Mouse (Mus musculus) heart, embryonic 13.5 days (tissue): Measurements from ENCODE around the gene Afm. TPM values are rescaled to one million over a fixed set of nuclear protein-coding genes. Genes with fewer than 3 reads are reported as not detected.
A peak's percentile ranks its signal among the peaks of the same experiment; 100 is the strongest.

Experiments
- ATAC-seq: fragments of 200-750 bp; cut with Nextera tagmentation; 2 replicates; pipeline ENCODE4 v1.8.0; 2017; ENCODE audit warnings: moderate TSS enrichment; ENCODE audit not compliant: insufficient number of reproducible peaks, low FRiP score, low TSS enrichment; ENCODE audit errors: extremely low read depth
- H3K27ac ChIP-seq: fragments of 300-500 bp; sonication (generic); replicated peaks from 2 replicates; pipeline ENCODE4 v1.5.1; 2015; ENCODE audit warnings: moderate library complexity, mild to moderate bottlenecking, inconsistent platforms
- H3K27me3 ChIP-seq: fragments of 300-500 bp; sonication (generic); replicated peaks from 2 replicates; pipeline ENCODE4 v1.6.1; 2015; ENCODE audit warnings: mild to moderate bottlenecking, inconsistent platforms
- H3K36me3 ChIP-seq: fragments of 300-500 bp; sonication (generic); 2 replicates; pipeline ENCODE4 v1.6.1; 2015; ENCODE audit warnings: mild to moderate bottlenecking, inconsistent platforms
- H3K4me1 ChIP-seq: fragments of 300-500 bp; sonication (generic); 2 replicates; pipeline ENCODE4 v1.6.1; 2015; ENCODE audit warnings: inconsistent platforms
- H3K4me2 ChIP-seq: fragments of 300-500 bp; sonication (generic); 2 replicates; pipeline ENCODE4 v1.6.1; 2015; ENCODE audit warnings: inconsistent platforms, mild to moderate bottlenecking, moderate library complexity
- H3K4me3 ChIP-seq: fragments of 300-500 bp; sonication (generic); 2 replicates; pipeline ENCODE4 v1.5.1; 2015; ENCODE audit warnings: moderate library complexity, mild to moderate bottlenecking, inconsistent platforms
- H3K9ac ChIP-seq: fragments of 300-500 bp; sonication (generic); 2 replicates; pipeline ENCODE4 v1.6.1; 2015; ENCODE audit warnings: inconsistent platforms, mild to moderate bottlenecking, moderate library complexity
- H3K9me3 ChIP-seq: fragments of 300-500 bp; sonication (generic); 2 replicates; pipeline ENCODE4 v1.6.1; 2016; ENCODE audit warnings: inconsistent platforms
- WGBS: fragments of 180-500 bp; shearing (Covaris S2); methylation state at CpG from one replicate; pipeline ENCODE4 v1.1.7; 2015; ENCODE audit warnings: mixed read lengths; 5-methylcytosine and 5-hydroxymethylcytosine counted together
- polyA plus RNA-seq: library from polyadenylated mRNA; unstranded; fragments of >200 nt; fragmentation: Nextera tagmentation; extraction: Ambion mirVana; gene quantifications from 2 replicates; pipeline ENCODE4 v1.2.1, GENCODE M21; 2015

Afm gene
- 0.13 and 0.46 TPM in 2 replicates for polyA plus RNA-seq

GRCm38 (mm10) chr5:90518356-90519100 is at the start of gene Afm:
Gene Afm, plus strand, starts transcription at chr5:90518932.
- ATAC-seq, result no peak

GRCm38 (mm10) chr5:90470836-90471235 is 47.9 kb upstream of the Afm start:
- Histone ChIP-seq H3K4me2 (no peak overlapping the region), H3K4me1 (no peaks in the 10 kb centered on the region), H3K27ac (no peak overlapping the region), H3K4me3 (no peak overlapping the region), H3K9me3 (no peaks in the 10 kb centered on the region), H3K9ac (no peak overlapping the region), H3K27me3 (no peaks in the 10 kb centered on the region), H3K36me3 (no peaks in the 10 kb centered on the region)
- 65% methylated on average over 3 of the region's 3 CpGs for WGBS
- ATAC-seq, result no peak

More at GRCm38 (mm10) chr5:90518356-90519100, at the start of gene Afm:
- H3K9ac ChIP-seq, result no peak within 1 kb of the TSS
- 63% methylated on average over 6 of the region's 6 CpGs for WGBS
- H3K4me2 ChIP-seq, result no peak within 1 kb of the TSS
- no peaks in the 10 kb centered on the region for H3K9me3 ChIP-seq
- H3K27me3 ChIP-seq, result no peaks in the 10 kb centered on the region
- H3K36me3 ChIP-seq, result no peaks in the 10 kb centered on the region
- H3K4me1 ChIP-seq, result no peaks in the 10 kb centered on the region
- H3K27ac ChIP-seq, result no peak within 1 kb of the TSS
- H3K4me3 ChIP-seq, result no peak within 1 kb of the TSS

- ATAC-seq, result no peak
Observed at GRCm38 (mm10) chr5:90473902-90474301, 44.8 kb upstream of the Afm start.

DNA sequence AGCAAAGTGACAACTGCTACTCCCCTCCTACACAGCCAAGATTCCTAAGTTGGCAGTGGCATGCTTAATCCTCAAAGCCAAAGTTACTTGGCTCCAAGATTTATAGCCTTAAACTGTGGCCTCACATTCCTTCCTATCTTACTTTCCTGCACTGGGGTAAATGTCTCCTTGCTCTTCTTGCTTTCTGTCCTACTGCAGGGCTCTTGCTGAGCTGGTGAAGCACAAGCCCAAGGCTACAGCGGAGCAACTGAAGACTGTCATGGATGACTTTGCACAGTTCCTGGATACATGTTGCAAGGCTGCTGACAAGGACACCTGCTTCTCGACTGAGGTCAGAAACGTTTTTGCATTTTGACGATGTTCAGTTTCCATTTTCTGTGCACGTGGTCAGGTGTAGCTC is 44.4 kb upstream of the Afm start:
- H3K36me3 ChIP-seq, result no peaks in the 10 kb centered on the region
- no peak overlapping the region for H3K4me3 ChIP-seq
- no peak for ATAC-seq
- no peaks in the 10 kb centered on the region for H3K27me3 ChIP-seq
- no peaks in the 10 kb centered on the region for H3K4me1 ChIP-seq
- H3K9ac ChIP-seq, result no peak overlapping the region
- no peak overlapping the region for H3K4me2 ChIP-seq
- 77% methylated on average over 5 of the region's 5 CpGs for WGBS
- H3K9me3 ChIP-seq, result no peaks in the 10 kb centered on the region
- no peak overlapping the region for H3K27ac ChIP-seq

More at GRCm38 (mm10) chr5:90473902-90474301, 44.8 kb upstream of the Afm start:
- Histone ChIP-seq H3K27ac (no peak overlapping the region), H3K36me3 (no peaks in the 10 kb centered on the region), H3K9ac (no peak overlapping the region), H3K27me3 (no peaks in the 10 kb centered on the region), H3K4me1 (no peaks in the 10 kb centered on the region), H3K4me3 (no peak overlapping the region), H3K4me2 (no peak overlapping the region), H3K9me3 (no peaks in the 10 kb centered on the region)
- 72% methylated on average over 4 of the region's 4 CpGs for WGBS

DNA sequence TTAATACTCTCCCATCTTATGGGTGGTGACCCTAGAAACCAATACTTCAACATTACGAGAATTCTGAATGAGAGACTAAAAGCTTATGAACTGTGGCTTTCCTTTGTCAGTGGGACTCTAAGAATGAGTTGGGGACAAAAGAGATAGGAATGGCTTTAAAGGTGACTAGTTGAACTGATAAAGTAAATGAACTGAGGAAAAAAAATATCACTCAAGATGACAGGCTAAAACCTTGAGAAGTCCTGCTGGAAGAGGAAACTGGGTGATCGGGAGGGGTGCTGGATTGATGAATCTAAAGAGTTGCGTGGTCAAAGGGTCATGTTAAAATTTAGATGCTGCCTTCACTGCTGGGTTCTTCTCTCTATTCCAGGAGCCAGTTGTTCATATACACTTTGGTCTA is 42.0 kb upstream of the Afm start:
- H3K4me2 ChIP-seq, result no peak overlapping the region
- no peaks in the 10 kb centered on the region for H3K4me1 ChIP-seq
- no peaks in the 10 kb centered on the region for H3K36me3 ChIP-seq
- H3K27me3 ChIP-seq, result no peaks in the 10 kb centered on the region
- no peaks in the 10 kb centered on the region for H3K9me3 ChIP-seq
- no peak overlapping the region for H3K9ac ChIP-seq
- no peak overlapping the region for H3K27ac ChIP-seq
- ATAC-seq, result no peak
- WGBS, result 80% methylated on average over 3 of the region's 3 CpGs
- no peak overlapping the region for H3K4me3 ChIP-seq

DNA sequence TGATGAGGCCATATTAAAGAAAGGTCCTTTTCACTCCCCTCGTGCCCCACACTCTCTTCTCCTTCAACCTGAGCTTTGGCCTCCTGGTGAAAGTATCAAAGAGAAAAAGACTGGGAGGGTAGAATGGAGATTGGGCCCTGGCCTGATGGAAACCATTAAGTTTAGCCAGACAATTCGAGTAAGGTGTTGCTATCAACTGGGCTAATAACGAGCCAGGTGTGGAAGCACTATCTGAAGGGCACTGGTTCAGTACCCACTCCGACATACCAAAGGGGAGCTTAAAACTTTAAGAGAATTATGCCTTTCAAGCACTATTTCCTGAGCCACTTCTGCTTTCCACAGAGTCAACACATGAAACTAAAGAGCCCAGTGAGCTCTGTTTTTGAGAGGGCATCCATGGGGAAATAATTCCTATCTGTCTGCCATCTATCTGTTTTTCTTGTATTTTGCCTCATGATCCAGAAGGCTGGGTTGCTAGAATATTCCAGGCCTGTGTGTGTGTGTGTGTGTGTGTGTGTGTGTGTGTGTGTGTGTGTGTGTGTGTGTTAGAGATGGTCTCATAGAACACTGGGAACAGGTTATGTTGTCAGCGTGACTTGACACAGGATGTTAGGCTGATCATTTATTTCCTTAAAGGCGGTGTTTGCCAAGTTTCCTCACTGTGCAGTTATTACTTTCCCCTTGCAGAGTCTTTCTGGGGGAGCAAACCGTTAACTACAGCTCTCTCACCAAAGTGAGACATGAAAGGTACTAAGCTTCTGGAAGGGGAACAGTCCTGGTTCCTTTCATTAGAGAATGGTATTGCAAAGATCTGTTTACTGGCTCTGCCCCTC is 41.2 kb upstream of the Afm start:
- no peaks in the 10 kb centered on the region for H3K36me3 ChIP-seq
- 67% methylated on average over 7 of the region's 7 CpGs for WGBS
- no peak for ATAC-seq
- H3K9me3 ChIP-seq, result no peaks in the 10 kb centered on the region
- no peak overlapping the region for H3K27ac ChIP-seq
- no peak overlapping the region for H3K4me2 ChIP-seq
- H3K9ac ChIP-seq, result no peak overlapping the region
- H3K27me3 ChIP-seq, result no peaks in the 10 kb centered on the region
- no peak overlapping the region for H3K4me3 ChIP-seq
- H3K4me1 ChIP-seq, result no peaks in the 10 kb centered on the region

DNA sequence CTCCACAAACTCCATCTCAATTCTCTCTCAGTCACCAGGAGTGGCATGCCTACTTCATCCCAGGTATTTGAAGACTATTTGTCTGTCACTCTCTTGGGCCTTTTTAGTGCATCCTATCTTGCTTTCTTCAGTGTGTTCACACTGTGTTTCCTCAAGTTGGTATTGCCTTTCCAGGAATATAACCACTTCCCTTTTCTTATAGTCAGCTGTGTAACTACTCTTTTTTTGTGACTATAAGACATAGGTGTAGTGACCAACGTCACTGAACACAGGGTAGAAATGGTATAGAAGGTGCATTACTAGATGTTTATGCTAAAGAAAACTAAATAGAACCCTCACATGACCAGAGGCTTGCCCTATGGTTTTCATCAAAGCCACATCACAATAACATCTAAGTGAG is 39.8 kb upstream of the Afm start:
- H3K27ac ChIP-seq, result no peak overlapping the region
- no peak overlapping the region for H3K9ac ChIP-seq
- no peaks in the 10 kb centered on the region for H3K36me3 ChIP-seq
- no peaks in the 10 kb centered on the region for H3K9me3 ChIP-seq
- H3K27me3 ChIP-seq, result no peaks in the 10 kb centered on the region
- WGBS, result 71% methylated on average over 1 of the region's 1 CpGs
- ATAC-seq, result no peak
- H3K4me2 ChIP-seq, result no peak overlapping the region
- H3K4me1 ChIP-seq, result no peaks in the 10 kb centered on the region
- no peak overlapping the region for H3K4me3 ChIP-seq

DNA sequence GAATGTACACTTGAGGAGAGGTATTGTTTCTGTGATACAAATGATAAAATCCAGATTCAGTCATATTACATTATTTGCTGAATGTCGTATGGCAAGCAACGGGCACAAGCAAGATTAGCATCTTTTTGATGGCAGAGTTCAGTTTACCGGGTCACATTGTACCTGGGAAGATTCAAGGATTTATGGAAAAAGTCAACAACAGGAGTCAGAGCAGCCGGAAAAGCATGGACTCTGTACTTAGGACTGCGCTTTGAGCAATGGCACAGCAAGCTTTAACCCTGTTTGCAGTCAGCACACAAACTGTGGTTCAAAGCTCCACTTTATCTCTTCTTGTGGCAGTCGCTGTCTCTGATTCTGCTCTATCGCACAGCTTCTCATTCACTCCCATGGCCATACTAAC is 33.1 kb upstream of the Afm start:
- WGBS, result 73% methylated on average over 7 of the region's 7 CpGs
- no peak overlapping the region for H3K4me3 ChIP-seq
- no peaks in the 10 kb centered on the region for H3K27me3 ChIP-seq
- no peaks in the 10 kb centered on the region for H3K9me3 ChIP-seq
- no peaks in the 10 kb centered on the region for H3K36me3 ChIP-seq
- H3K4me1 ChIP-seq, result no peaks in the 10 kb centered on the region
- no peak overlapping the region for H3K4me2 ChIP-seq
- ATAC-seq, result no peak
- no peak overlapping the region for H3K27ac ChIP-seq
- no peak overlapping the region for H3K9ac ChIP-seq

- Histone ChIP-seq H3K4me3 (no peak overlapping the region), H3K27ac (no peak overlapping the region), H3K9ac (no peak overlapping the region), H3K4me2 (no peak overlapping the region), H3K27me3 (no peaks in the 10 kb centered on the region), H3K36me3 (no peaks in the 10 kb centered on the region), H3K4me1 (0 out of 2 replicates have a peak, but pooled peaks cover 3% of the 10 kb centered on the region), H3K9me3 (no peaks in the 10 kb centered on the region)
- 80% methylated on average over 7 of the region's 7 CpGs for WGBS
- ATAC-seq, result no peak
Observed at GRCm38 (mm10) chr5:90488323-90488722, 30.4 kb upstream of the Afm start.

- Histone ChIP-seq H3K9me3 (no peaks in the 10 kb centered on the region), H3K36me3 (no peaks in the 10 kb centered on the region), H3K9ac (no peak within 1 kb of the TSS), H3K4me3 (no peak within 1 kb of the TSS), H3K27ac (no peak within 1 kb of the TSS), H3K4me2 (no peak within 1 kb of the TSS), H3K27me3 (no peaks in the 10 kb centered on the region), H3K4me1 (0 out of 2 replicates have a peak, but pooled peaks cover 3% of the 10 kb centered on the region)
- no peak for ATAC-seq
- 72% methylated on average over 7 of the region's 7 CpGs for WGBS
Observed at GRCm38 (mm10) chr5:90490518-90490917, 28.2 kb upstream of the Afm start, which contains the start of gene Afp. Gene Afp, plus strand, starts transcription at chr5:90490737.

GRCm38 (mm10) chr5:90492440-90492839 is 26.3 kb upstream of the Afm start:
- peaks cover 10% of the 10 kb centered on the region; the same call in 1 of the 2 replicates for H3K4me1 ChIP-seq
- H3K27ac ChIP-seq, result no peak overlapping the region
- no peak for ATAC-seq
- no peaks in the 10 kb centered on the region for H3K9me3 ChIP-seq
- H3K4me2 ChIP-seq, result peak overlapping the region; percentile 55
- 71% methylated on average over 9 of the region's 9 CpGs for WGBS
- no peaks in the 10 kb centered on the region for H3K27me3 ChIP-seq
- no peak overlapping the region for H3K9ac ChIP-seq
- no peaks in the 10 kb centered on the region for H3K36me3 ChIP-seq
- H3K4me3 ChIP-seq, result no peak overlapping the region
